11 mouse cellular contexts compared by ENCODE assay signal in the genomic region with DNA sequence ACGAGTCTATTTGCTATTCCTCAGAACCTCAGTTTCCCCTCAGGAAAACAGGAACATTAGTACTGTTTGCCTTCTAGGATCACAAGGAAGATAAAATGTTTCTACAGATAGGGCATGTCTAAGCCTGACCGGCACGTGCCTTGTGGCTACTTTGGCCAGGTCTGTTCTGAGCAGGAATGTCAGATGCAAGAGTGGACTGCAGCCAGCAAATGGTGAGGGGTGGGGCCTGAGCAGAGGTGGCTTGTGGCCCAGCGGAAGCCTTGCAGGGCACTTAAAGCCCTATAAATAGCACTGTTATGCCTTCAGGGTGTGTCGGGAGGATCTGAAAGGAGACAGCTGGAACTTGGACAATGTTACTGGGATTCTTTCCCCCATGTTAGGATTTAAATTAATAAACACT. TPM values are rescaled to one million over a fixed set of nuclear protein-coding genes. Genes with fewer than 3 reads are reported as not detected.
A peak's percentile ranks its signal among the peaks of the same experiment; 100 is the strongest.
DNase-seq lines count a peak whose midpoint lies in the region; ATAC-seq lines count a peak whose summit lies in the region.
"Had no signal": no experiment of that assay in that cellular context is flagged by ENCODE, and none has a peak within 500 bp of the region (broad histone marks: within the 10 kb centered on the region; RNA-seq: fewer than 3 reads in every experiment).

No protein-coding gene starts in this region.

- 64% methylated on average over 5 of the region's 5 CpGs for WGBS in forebrain, embryonic 11.5 days
- 69% methylated on average over 5 of the region's 5 CpGs for WGBS in forebrain, embryonic 14.5 days
- WGBS in heart, embryonic 10.5 days, result 8% methylated on average over 5 of the region's 5 CpGs
- 7% methylated on average over 5 of the region's 5 CpGs for WGBS in kidney, embryonic 15.5 days

- no peaks in the 10 kb centered on the region for H3K36me3 ChIP-seq in forebrain, embryonic 11.5 days (ENCODE audit: control insufficient read depth, insufficient read depth, low read length)
- no peaks in the 10 kb centered on the region for H3K36me3 ChIP-seq in forebrain, embryonic 14.5 days (ENCODE audit: control insufficient read depth, insufficient read depth, low read length)
- H3K36me3 ChIP-seq in heart, embryonic 10.5 days, result no peaks in the 10 kb centered on the region
- H3K36me3 ChIP-seq in kidney, embryonic 15.5 days, result no peaks in the 10 kb centered on the region; the same call in 1 of the 2 replicates
- H3K36me3 ChIP-seq: neural tube, embryonic 13.5 days had no signal

- H3K27me3 ChIP-seq in forebrain, embryonic 11.5 days (ENCODE audit: control insufficient read depth, insufficient read depth, low read length), result peaks cover 22% of the 10 kb centered on the region
- peaks cover 34% of the 10 kb centered on the region for H3K27me3 ChIP-seq in forebrain, embryonic 14.5 days (replicated peaks; ENCODE audit: control insufficient read depth, insufficient read depth, low read length)
- H3K27me3 ChIP-seq in heart, embryonic 10.5 days (ENCODE audit: insufficient read depth, poor library complexity, severe bottlenecking), result peaks cover 67% of the 10 kb centered on the region
- H3K27me3 ChIP-seq in kidney, embryonic 15.5 days, result peaks cover 24% of the 10 kb centered on the region

- no peak for ATAC-seq in forebrain, embryonic 11.5 days (replicated peaks; ENCODE audit: low FRiP score)
- no peak for ATAC-seq in forebrain, embryonic 14.5 days
- no peak for ATAC-seq in kidney, embryonic 15.5 days (replicated peaks; ENCODE audit: low FRiP score)
- no peak for ATAC-seq in megakaryocyte, adult 5-6 weeks (ENCODE audit: poor library complexity, severe bottlenecking)

- no peaks in the 10 kb centered on the region for H3K9me3 ChIP-seq in forebrain, embryonic 11.5 days (ENCODE audit: control insufficient read depth, low read length)
- H3K9me3 ChIP-seq in forebrain, embryonic 14.5 days (replicated peaks; ENCODE audit: control insufficient read depth, low read length), result no peaks in the 10 kb centered on the region
- no peaks in the 10 kb centered on the region for H3K9me3 ChIP-seq in heart, embryonic 10.5 days
- H3K9me3 ChIP-seq in kidney, embryonic 15.5 days (replicated peaks), result no peaks in the 10 kb centered on the region
- H3K9me3 ChIP-seq: neural tube, embryonic 13.5 days had no signal

- no peak overlapping the region for H3K9ac ChIP-seq in forebrain, embryonic 11.5 days (ENCODE audit: low read length)
- no peak overlapping the region for H3K9ac ChIP-seq in forebrain, embryonic 14.5 days (ENCODE audit: low read length)
- no peak overlapping the region for H3K9ac ChIP-seq in kidney, embryonic 15.5 days
- H3K9ac ChIP-seq: neural tube, embryonic 13.5 days had no signal

- peak; percentile 45 for DNase-seq in forebrain, embryonic 11.5 days (ENCODE audit: low spot score)
- DNase-seq in forebrain, embryonic 14.5 days (ENCODE audit: low spot score), result no peak
- peak; percentile 85 for DNase-seq in heart, embryonic 10.5 days (ENCODE audit: low spot score)
- peak; percentile 71 for DNase-seq in skeletal muscle tissue, adult 2 months (ENCODE audit: low read depth, low spot score)
- no peak for DNase-seq in left cerebral cortex, adult 18-20 months (ENCODE audit: low spot score in 2 of 2)
- no peak for DNase-seq in right cerebral cortex, postnatal 10 days (ENCODE audit: low spot score in 2 of 2)
- DNase-seq: liver had no signal

- H3K4me3 ChIP-seq in forebrain, embryonic 11.5 days (ENCODE audit: low read depth, low read length), result no peak overlapping the region
- H3K4me3 ChIP-seq in forebrain, embryonic 14.5 days (ENCODE audit: low read depth, low read length), result no peak overlapping the region
- peak overlapping the region; percentile 19; the same call in 1 of the 2 replicates for H3K4me3 ChIP-seq in heart, embryonic 10.5 days
- H3K4me3 ChIP-seq in kidney, embryonic 15.5 days (replicated peaks), result 0 out of 2 replicates have a peak overlapping the region, but pooled peaks have one; percentile 40
- H3K4me3 ChIP-seq: neural tube, embryonic 13.5 days had no signal

- 0 out of 2 replicates have a peak, but pooled peaks cover 3% of the 10 kb centered on the region for H3K4me1 ChIP-seq in forebrain, embryonic 11.5 days (replicated peaks; ENCODE audit: control insufficient read depth, insufficient read depth, low read length)
- no peaks in the 10 kb centered on the region for H3K4me1 ChIP-seq in forebrain, embryonic 14.5 days (ENCODE audit: control insufficient read depth, insufficient read depth, low read length)
- peaks cover 54% of the 10 kb centered on the region for H3K4me1 ChIP-seq in heart, embryonic 10.5 days
- peaks cover 69% of the 10 kb centered on the region for H3K4me1 ChIP-seq in kidney, embryonic 15.5 days

- no peak overlapping the region for H3K27ac ChIP-seq in forebrain, embryonic 11.5 days (ENCODE audit: low read depth, low read length)
- H3K27ac ChIP-seq in forebrain, embryonic 14.5 days (ENCODE audit: low read depth, low read length), result no peak overlapping the region
- H3K27ac ChIP-seq in heart, embryonic 10.5 days, result peak overlapping the region; percentile 69; the same call in 1 of the 2 replicates
- H3K27ac ChIP-seq in kidney, embryonic 15.5 days, result peak overlapping the region; percentile 86
- H3K27ac ChIP-seq: neural tube, embryonic 13.5 days had no signal

- H3K4me2 ChIP-seq in forebrain, embryonic 11.5 days (ENCODE audit: low read depth, low read length, severe bottlenecking), result no peak overlapping the region
- no peak overlapping the region for H3K4me2 ChIP-seq in forebrain, embryonic 14.5 days (ENCODE audit: low read length)
- peak overlapping the region; percentile 59 for H3K4me2 ChIP-seq in kidney, embryonic 15.5 days
- H3K4me2 ChIP-seq: neural tube, embryonic 13.5 days had no signal

RNA-seq across cellular contexts. Expression of a gene that starts 1.8 kb away (rescaled TPM):
- polyA plus RNA-seq in forebrain, embryonic 11.5 days (2014; fragmentation: Nextera tagmentation; extraction: Ambion mirVana), result 2.5 and 4.4 TPM in 2 replicates
- polyA plus RNA-seq in forebrain, embryonic 14.5 days (2014; fragmentation: Nextera tagmentation; extraction: Ambion mirVana), result 0.33 and 0.53 TPM in 2 replicates
- 4.9 and 7.4 TPM in 2 replicates for polyA plus RNA-seq in heart, embryonic 10.5 days (2016; fragmentation: Nextera tagmentation; extraction: Ambion mirVana)
- polyA plus RNA-seq in kidney, embryonic 15.5 days (2015; fragmentation: Nextera tagmentation; extraction: Ambion mirVana), result 14.8 and 15.1 TPM in 2 replicates
- total RNA-seq in left cerebral cortex, adult 18-20 months (2021), result 1 to 10 TPM; 1.8 to 2.7 TPM
- total RNA-seq in megakaryocyte, adult 5-6 weeks (2015), result not detected in 2 replicates
- total RNA-seq in megakaryocyte, adult 5-6 weeks (2017), result not detected in 2 replicates

RNA-seq across cellular contexts. Expression of a gene that starts 11.1 kb away (rescaled TPM):
- 0.47 and 0.73 TPM in 2 replicates for polyA plus RNA-seq in forebrain, embryonic 11.5 days (2014; fragmentation: Nextera tagmentation; extraction: Ambion mirVana)
- not detected in 2 replicates for polyA plus RNA-seq in forebrain, embryonic 14.5 days (2014; fragmentation: Nextera tagmentation; extraction: Ambion mirVana)
- 0.30 and 0.80 TPM in 2 replicates for polyA plus RNA-seq in heart, embryonic 10.5 days (2016; fragmentation: Nextera tagmentation; extraction: Ambion mirVana)
- 7.4 and 9.1 TPM in 2 replicates for polyA plus RNA-seq in kidney, embryonic 15.5 days (2015; fragmentation: Nextera tagmentation; extraction: Ambion mirVana)
- under 1 TPM in 1 of 2 experiments, not detected in 1; 0.61 TPM for total RNA-seq in left cerebral cortex, adult 18-20 months (2021)
- not detected in 2 replicates for total RNA-seq in megakaryocyte, adult 5-6 weeks (2015)
- total RNA-seq in megakaryocyte, adult 5-6 weeks (2017), result not detected in 2 replicates
- total RNA-seq: CH12.LX had no signal

RNA-seq across cellular contexts. Expression of a gene that starts 19.3 kb away (rescaled TPM):
- polyA plus RNA-seq in forebrain, embryonic 11.5 days (2014; fragmentation: Nextera tagmentation; extraction: Ambion mirVana), result 0.19 and 0.24 TPM in 2 replicates
- 0.19 and 0.70 TPM in 2 replicates for polyA plus RNA-seq in forebrain, embryonic 14.5 days (2014; fragmentation: Nextera tagmentation; extraction: Ambion mirVana)
- 1.4 and 2.6 TPM in 2 replicates for polyA plus RNA-seq in heart, embryonic 10.5 days (2016; fragmentation: Nextera tagmentation; extraction: Ambion mirVana)
- 2.3 and 3.2 TPM in 2 replicates for polyA plus RNA-seq in kidney, embryonic 15.5 days (2015; fragmentation: Nextera tagmentation; extraction: Ambion mirVana)
- under 1 TPM; 0.30 to 0.52 TPM for total RNA-seq in left cerebral cortex, adult 18-20 months (2021)
- 1.5 and 2.2 TPM in 2 replicates for total RNA-seq in megakaryocyte, adult 5-6 weeks (2015)
- total RNA-seq in megakaryocyte, adult 5-6 weeks (2017), result 0.12 and 0.73 TPM in 2 replicates

RNA-seq across cellular contexts. Expression of a gene that starts 21.7 kb away (rescaled TPM):
- not detected in 2 replicates for polyA plus RNA-seq in forebrain, embryonic 11.5 days (2014; fragmentation: Nextera tagmentation; extraction: Ambion mirVana)
- polyA plus RNA-seq in forebrain, embryonic 14.5 days (2014; fragmentation: Nextera tagmentation; extraction: Ambion mirVana), result not detected in 2 replicates
- polyA plus RNA-seq in heart, embryonic 10.5 days (2016; fragmentation: Nextera tagmentation; extraction: Ambion mirVana), result 0.67 TPM in 1 of 2 replicates, not detected in the other
- polyA plus RNA-seq in kidney, embryonic 15.5 days (2015; fragmentation: Nextera tagmentation; extraction: Ambion mirVana), result not detected in 2 replicates
- total RNA-seq in left cerebral cortex, adult 18-20 months (2021), result not detected
- total RNA-seq in megakaryocyte, adult 5-6 weeks (2015), result not detected in 2 replicates
- not detected in 2 replicates for total RNA-seq in megakaryocyte, adult 5-6 weeks (2017)
- total RNA-seq: CH12.LX had no signal
- polyA plus RNA-seq: neural tube, embryonic 13.5 days had no signal

RNA-seq across cellular contexts. Expression of a gene that starts 21.8 kb away (rescaled TPM):
- polyA plus RNA-seq in forebrain, embryonic 11.5 days (2014; fragmentation: Nextera tagmentation; extraction: Ambion mirVana), result 0.87 and 0.90 TPM in 2 replicates
- polyA plus RNA-seq in forebrain, embryonic 14.5 days (2014; fragmentation: Nextera tagmentation; extraction: Ambion mirVana), result 0.77 and 1.3 TPM in 2 replicates
- 0.27 and 0.95 TPM in 2 replicates for polyA plus RNA-seq in heart, embryonic 10.5 days (2016; fragmentation: Nextera tagmentation; extraction: Ambion mirVana)
- 1.2 and 1.3 TPM in 2 replicates for polyA plus RNA-seq in kidney, embryonic 15.5 days (2015; fragmentation: Nextera tagmentation; extraction: Ambion mirVana)
- under 1 TPM; 0.42 to 0.53 TPM for total RNA-seq in left cerebral cortex, adult 18-20 months (2021)
- total RNA-seq in megakaryocyte, adult 5-6 weeks (2015), result 0.16 TPM in 1 of 2 replicates, not detected in the other
- total RNA-seq in megakaryocyte, adult 5-6 weeks (2017), result 0.41 TPM in 1 of 2 replicates, not detected in the other

Comparison
In these comparisons a context has a peak if more than half of its experiments do, and no peak if none do; other contexts are left out.
1. DNase-seq: peak in forebrain, embryonic 11.5 days (single experiment), heart, embryonic 10.5 days (single experiment) and skeletal muscle tissue, adult 2 months (single experiment); none in forebrain, embryonic 14.5 days (single experiment), left cerebral cortex, adult 18-20 months (0 of 2) and right cerebral cortex, postnatal 10 days (0 of 2).
2. H3K27ac ChIP-seq: peak in heart, embryonic 10.5 days (single experiment) and kidney, embryonic 15.5 days (single experiment); none in forebrain, embryonic 11.5 days (single experiment) and forebrain, embryonic 14.5 days (single experiment).
3. H3K4me3 ChIP-seq: peak in heart, embryonic 10.5 days (single experiment) and kidney, embryonic 15.5 days (single experiment); none in forebrain, embryonic 11.5 days (single experiment) and forebrain, embryonic 14.5 days (single experiment).